Mouse (Mus musculus) cerebellum, adult (tissue): ENCODE results near the gene Itk.

Experiments used
- ATAC-seq: cut with Nextera tagmentation; 2 replicates; pipeline ENCODE4 v1.9.2; 2017; ENCODE audit warnings: mild to moderate bottlenecking, moderate library complexity, mixed read lengths; ENCODE audit not compliant: insufficient number of reproducible peaks, low FRiP score, low TSS enrichment

The Itk gene

DNA sequence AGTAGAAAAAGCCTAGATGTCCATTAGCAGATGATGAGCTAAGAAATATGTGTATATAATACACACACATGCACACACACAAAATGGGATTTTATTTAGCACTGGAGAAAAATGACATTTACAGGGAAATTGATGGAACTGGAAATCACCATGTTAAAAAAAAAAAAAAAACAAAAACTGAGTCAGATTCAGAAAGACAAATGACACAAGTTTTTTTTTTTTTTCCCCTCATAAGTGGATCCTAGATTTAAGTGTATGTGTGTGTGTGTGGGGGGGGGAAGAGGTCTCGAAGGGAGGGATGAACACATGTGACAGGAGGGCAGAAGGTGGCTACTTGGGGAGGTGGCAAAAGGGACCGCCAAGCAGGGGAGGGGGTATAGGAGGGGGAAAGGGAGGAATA is 5.8 kb upstream of the Itk start:
- ATAC-seq: no peak

DNA sequence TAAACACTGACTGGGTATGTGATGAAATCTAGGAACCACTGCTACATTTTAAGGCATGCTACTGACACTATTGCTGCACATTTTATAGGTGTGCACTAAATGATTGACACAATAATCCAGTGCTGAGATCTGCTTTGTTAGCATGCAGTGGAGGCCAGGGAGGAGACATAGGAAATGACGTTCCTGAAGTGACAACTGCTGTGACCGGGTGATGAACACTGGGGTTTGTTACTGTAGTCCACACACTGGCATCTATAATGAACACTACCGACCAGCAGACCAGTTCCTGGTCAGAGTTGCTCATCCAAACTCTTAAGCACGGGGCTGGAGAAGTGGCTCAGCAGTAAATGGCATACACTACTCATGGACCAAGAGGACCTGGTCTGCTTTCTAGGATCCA is 4.1 kb upstream of the Itk start:
- ATAC-seq: no peak

- ATAC-seq: no peak
These were observed 3.6 kb upstream of the Itk start for GRCm38 (mm10) chr11:46392890-46393289.

- no peak for ATAC-seq
These were observed 1.3 kb upstream of the Itk start for GRCm38 (mm10) chr11:46390621-46391020.

DNA sequence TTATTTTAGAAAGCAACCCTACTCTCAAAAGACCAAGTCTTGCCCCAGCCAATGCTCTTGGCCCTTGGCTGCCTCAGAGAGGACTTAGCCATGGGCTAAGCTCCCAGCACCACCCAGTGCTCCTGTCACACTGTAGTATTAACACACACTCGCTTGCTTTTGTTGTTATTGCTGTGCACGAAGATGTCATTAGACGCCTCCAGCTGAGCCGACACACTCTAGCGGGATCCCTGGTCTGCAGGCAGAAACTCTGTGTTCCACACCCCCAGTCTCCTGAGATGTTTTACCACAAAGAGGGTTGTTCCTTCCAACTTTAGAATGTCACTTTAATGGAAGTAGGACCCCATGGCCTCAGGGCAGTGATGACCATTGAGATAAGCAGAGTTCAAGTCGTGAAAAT is 877 bp downstream of the Itk start:
- no peak for ATAC-seq

- no peak for ATAC-seq
These were observed 2.3 kb downstream of the Itk start for GRCm38 (mm10) chr11:46387061-46387460.

DNA sequence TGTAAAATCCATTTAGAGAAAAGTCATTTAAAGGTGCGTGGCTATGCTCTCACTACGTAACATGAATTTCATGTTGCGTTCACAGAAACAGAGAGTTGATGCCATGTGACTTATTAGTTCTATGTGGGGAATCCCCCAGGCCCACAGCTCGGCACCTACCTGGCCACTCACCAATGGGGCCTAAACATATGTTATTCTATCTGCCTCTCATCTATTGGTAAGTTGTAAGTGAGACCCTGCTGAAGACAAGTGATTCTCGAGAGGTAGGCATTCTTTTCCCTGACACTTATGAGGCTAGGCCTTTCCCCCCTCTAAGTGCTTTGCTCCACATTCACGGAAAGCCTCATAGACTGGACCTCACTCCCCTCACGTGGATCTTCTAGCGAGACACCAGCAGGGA is 2.8 kb downstream of the Itk start:
- ATAC-seq: no peak

DNA sequence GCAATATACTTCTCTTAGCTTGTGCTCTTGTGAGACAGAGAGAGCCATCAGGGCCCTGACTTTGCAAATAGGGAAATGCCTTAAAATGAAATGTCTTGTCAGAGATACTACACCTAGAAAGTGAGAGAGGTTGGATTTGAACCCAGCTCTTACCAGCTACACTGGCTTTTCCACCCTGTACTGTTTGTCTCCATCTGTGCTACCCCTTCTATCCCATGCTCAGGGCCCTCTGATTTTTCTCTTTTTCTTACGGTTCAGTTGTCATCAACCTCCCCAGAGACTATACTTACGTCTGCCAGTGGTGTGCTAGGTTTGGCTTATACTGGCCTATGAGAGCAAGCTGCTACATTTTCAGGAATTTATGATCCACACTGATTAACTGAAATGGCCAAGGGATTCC is 4.4 kb downstream of the Itk start:
- no peak for ATAC-seq

GRCm38 (mm10) chr11:46382466-46382865 is 6.8 kb downstream of the Itk start:
- ATAC-seq: no peak

DNA sequence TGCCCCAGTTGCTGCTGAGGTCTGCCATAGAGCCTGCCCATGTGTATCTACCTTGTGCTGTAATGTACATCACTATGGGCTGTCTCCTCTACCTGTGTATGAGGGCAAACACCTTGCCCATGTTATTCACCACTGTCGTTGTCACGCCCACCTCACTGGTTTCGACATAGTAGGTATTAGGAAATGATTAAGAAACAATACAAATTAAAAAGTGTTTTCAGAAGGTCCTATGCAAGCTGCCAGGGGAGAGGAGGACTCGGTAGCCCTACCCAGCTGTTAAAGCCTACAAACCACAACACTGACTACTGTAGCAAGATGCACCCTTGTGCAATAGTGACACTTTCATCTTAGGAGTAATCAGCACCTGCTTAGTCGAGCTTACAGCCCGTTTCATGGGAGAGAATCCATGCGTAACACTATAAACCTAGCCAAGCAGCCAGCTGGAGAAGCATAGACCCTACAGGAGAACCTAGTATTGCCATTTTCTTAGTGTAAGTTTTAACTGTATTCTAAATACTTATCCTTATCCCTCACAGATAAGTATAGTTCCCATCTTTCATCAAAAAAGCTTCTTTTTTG is 9.1 kb downstream of the Itk start:
- no peak for ATAC-seq

- ATAC-seq: no peak
These were observed 11.2 kb downstream of the Itk start for GRCm38 (mm10) chr11:46377819-46378782.

DNA sequence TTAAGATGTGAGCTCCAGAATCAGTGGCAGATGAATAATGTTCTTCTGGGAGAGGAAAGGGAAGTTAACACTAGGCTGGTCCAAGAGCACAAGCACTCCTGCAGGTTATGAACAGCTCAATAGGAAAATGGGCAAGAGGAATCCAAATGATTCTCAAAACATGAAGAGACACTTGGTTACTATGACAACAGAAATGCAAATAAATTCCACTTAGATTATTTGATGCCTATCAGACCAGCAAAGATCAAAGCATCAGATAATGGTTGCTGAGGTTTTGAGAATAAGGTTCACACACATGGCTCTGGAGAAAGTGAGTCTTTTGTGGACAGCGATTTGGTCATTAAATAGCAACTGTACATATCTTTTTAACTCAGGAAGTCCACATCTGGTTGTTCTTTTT is 12.0 kb downstream of the Itk start:
- no peak for ATAC-seq

- no peak for ATAC-seq
These were observed 14.3 kb downstream of the Itk start for GRCm38 (mm10) chr11:46375015-46375414.

- no peak for ATAC-seq
These were observed 16.0 kb downstream of the Itk start for GRCm38 (mm10) chr11:46373071-46374030.

- ATAC-seq: no peak
These were observed 16.9 kb downstream of the Itk start for GRCm38 (mm10) chr11:46372331-46372953.

GRCm38 (mm10) chr11:46371250-46371649 is 18.1 kb downstream of the Itk start:
- no peak for ATAC-seq

- no peak for ATAC-seq
These were observed 18.9 kb downstream of the Itk start for GRCm38 (mm10) chr11:46370457-46370856.

- ATAC-seq: no peak
These were observed 23.0 kb downstream of the Itk start for GRCm38 (mm10) chr11:46366357-46366756.

GRCm38 (mm10) chr11:46365744-46366143 is 23.6 kb downstream of the Itk start:
- ATAC-seq: no peak

DNA sequence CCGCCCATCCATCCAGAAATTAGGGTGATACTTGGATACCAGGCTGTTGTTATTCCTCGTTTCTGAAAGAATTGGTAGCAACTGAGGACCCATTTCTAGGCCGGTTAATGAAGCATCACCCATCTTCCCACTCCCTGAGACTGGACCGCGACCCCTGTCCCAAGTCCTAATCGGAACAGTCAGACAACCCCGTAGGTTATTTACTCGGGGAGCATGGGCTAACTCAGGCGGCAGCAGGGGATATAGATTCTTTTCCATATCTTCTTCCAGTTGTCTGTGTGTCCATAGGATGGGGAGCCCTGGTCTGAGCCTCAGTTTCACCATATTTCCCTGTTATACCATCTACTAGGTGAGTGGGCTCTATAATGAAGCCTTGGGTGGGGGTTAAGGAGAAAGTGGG is 25.5 kb downstream of the Itk start:
- no peak for ATAC-seq
